Mouse (Mus musculus) liver, adult 10 weeks (tissue): ENCODE measurements around the gene Cirbp. TPM values are rescaled to one million over a fixed set of nuclear protein-coding genes. Genes with fewer than 3 reads are reported as not detected.

Source experiments
- polyA plus RNA-seq: library from polyadenylated mRNA; stranded (reverse); fragments of 350-450 nt; fragmentation: Illumina TruSeq; extraction: RNeasy Lipid Tissue Mini Kit (QIAGEN cat#74804); gene quantifications from one replicate; pipeline ENCODE4 v1.2.3, GENCODE M21; 2014; ENCODE audit warnings: low read depth, low replicate concordance

The Cirbp gene
- polyA plus RNA-seq: 8.9 TPM

GRCm38 (mm10) chr10:80165392-80166128, at the start of gene Cirbp:
Gene Cirbp, plus strand, starts transcription at chr10:80165985.

DNA sequence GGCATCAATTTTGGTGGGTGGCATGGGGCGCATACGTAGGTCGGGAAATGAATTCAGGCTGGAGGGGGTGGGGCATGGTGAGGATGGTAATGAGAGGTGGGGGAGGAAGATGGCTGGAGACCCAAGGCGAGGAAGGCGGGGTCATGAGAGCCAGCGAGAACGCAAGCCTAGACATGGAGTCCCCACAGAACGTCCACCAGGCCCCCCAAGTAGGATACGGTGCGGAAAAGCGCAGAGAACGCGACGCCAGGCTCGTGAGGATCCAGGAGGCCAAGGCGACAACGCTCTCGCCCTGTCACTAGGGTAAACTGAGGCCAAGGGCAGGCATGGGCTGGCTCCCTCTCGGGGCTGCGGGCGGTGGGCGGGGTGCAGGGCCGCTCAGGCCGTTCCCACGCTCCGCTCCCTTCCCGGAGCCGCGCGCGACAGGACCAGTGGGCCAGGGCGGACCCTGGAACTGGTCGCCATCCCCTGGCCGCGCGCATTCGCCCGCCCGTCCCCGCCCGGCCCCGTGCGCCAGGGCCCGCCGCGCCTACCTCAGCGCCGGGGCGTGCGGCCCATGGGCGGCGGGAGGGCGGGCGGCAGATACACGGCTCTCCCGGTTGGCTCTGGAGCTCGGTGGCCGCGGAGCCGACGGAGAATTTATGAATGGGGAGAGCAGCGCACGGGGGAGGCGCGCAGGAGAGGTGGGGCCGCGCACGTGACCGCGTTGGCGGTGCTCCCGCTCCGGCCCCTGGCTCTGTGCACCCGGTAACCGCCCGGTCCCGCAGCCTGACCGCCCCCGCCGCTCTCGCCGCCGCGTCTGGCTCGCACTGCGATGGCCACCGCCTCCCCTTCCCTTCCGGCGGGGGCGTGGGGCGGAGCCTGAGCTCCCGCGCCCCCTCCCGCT, 27.0 kb upstream of the Cirbp start, which contains the start of gene Atp5d:
TSS of gene Atp5d (plus strand) at position 80 of the 886 bp plus-strand sequence.

GRCm38 (mm10) chr10:80140666-80141035, 25.1 kb upstream of the Cirbp start, which contains the start of gene Cbarp:
Gene Cbarp, minus strand, starts transcription at chr10:80140835.

DNA sequence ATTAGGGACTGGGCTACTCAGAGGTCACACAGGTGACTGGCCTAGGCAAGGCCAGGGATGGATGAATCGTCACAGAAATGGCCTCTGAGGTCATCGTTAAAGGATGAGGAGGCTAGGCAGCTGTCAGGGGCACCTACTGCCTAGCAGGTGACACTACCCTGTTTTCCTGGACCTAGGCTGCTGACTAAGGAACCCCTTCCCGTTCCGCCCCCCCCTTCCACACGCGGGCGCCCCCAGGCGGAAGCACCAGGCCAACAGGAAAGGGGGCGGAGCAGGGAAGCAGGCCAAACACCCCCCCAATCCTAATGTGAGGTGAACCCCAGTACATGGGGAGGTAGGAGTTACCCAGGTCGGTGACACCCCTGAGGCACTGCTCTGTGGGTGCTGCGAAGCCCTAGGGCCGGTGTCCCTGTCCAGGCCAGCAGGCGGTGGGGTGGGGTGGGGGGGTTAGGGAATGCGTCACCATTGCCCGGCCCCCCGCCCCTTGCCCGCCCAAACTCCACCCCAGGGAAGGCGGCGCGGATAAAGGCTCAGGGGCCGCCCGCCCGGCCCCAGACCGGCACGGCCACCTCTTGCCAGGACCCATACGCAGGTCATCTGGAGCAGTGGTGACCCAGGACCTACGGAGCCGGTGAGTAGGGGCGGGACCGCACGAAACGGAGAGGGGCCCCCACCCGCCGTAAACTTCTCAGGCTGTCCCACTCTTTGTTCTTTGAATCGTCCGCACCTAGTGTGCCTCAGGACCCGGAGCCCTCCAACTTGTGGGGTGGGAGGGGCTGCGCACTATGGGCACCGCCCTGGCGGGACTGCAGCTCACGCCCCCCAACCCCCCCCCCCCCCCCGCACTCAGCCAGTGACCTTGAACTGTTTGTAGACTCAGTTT, 17.8 kb upstream of the Cirbp start, which contains the start of gene Midn:
TSS of gene Midn (plus strand) at position 554 of the 883 bp plus-strand sequence.

GRCm38 (mm10) chr10:80172527-80173292, 6.9 kb downstream of the Cirbp start, which contains the start of gene 1600002K03Rik:
Gene 1600002K03Rik, plus strand, starts transcription at chr10:80172944.

DNA sequence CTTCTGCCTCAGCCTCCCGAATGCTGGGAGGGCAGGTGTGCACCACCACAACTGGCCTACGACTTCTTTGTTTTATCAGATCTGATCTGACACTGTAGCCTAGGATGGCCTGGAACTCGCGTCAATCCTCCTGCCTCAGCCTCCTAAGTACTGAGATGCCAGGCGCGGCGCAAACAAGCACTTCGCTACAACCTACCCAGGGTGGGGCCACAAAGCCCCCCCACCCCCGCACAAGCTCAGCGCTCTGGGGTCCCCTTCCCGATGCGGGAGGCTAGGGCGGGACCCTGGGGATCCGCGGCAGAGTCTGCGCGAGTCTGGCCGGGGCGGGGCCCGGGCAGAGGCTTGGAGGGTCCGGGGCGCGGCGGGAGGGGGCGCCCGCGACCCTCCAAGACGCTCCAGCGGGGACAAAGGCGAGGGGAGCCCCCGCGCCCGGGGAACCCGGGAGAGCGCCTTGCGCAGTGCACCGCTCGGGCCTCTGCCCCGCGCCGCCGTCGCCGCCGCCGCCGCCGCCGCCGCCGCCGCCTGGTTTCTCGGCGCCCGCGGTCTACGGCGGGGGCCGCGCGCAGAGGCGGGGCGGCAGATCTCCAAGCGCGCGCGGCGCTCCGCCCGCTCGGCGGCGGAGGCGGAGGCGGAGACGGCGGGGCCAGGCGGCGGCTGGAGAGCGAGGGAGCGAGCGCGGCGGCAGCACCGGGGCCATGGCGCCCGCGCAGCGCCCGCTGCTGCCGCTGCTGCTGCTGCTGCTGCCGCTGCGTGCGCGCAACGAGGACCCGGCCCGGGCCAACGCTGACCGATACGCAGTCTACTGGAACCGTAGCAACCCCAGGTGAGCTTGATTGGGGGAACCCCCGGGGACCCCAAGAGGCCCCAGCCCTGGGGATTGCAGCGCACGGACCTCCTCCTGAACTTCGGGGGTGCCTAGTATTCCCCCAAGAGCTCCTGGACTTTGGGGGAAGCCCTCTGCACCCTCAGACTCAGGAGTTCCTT, 13.6 kb downstream of the Cirbp start, which contains the start of gene Efna2:
TSS of gene Efna2 (plus strand) at position 415 of the 984 bp plus-strand sequence.

Other genes with a start within 250 kb of the Cirbp start
- gene Kiss1r, start 249.0 kb upstream of the Cirbp start, polyA plus RNA-seq: not detected
- 5.4 TPM for gene R3hdm4, start 244.8 kb upstream of the Cirbp start, polyA plus RNA-seq
- 0.19 TPM for gene Arid3a, start 238.9 kb upstream of the Cirbp start, polyA plus RNA-seq
- 1.8 TPM for gene Wdr18, start 205.8 kb upstream of the Cirbp start, polyA plus RNA-seq
- gene Grin3b, start 195.3 kb upstream of the Cirbp start, polyA plus RNA-seq: not detected
- gene Tmem259, start 181.7 kb upstream of the Cirbp start, polyA plus RNA-seq: 1.4 TPM
- 0.66 TPM for gene Cnn2, start 177.4 kb upstream of the Cirbp start, polyA plus RNA-seq
- 0.08 TPM for gene Abca7, start 169.5 kb upstream of the Cirbp start, polyA plus RNA-seq
- 0.13 TPM for gene Arhgap45, start 149.3 kb upstream of the Cirbp start, polyA plus RNA-seq
- gene Polr2e, start 126.2 kb upstream of the Cirbp start, polyA plus RNA-seq: 0.85 TPM
- 73.4 TPM for gene Gpx4, start 118.8 kb upstream of the Cirbp start, polyA plus RNA-seq
- gene Sbno2, start 60.4 kb upstream of the Cirbp start, polyA plus RNA-seq: 0.64 TPM
- gene Stk11, start 50.2 kb upstream of the Cirbp start, polyA plus RNA-seq: 9.5 TPM
- gene Atp5d, start 27.4 kb upstream of the Cirbp start, polyA plus RNA-seq: 4.3 TPM
- gene Cbarp, start 25.1 kb upstream of the Cirbp start, polyA plus RNA-seq: not detected
- 5.2 TPM for gene Midn, start 17.7 kb upstream of the Cirbp start, polyA plus RNA-seq
- gene 1600002K03Rik, start 7.0 kb downstream of the Cirbp start, polyA plus RNA-seq: 1.1 TPM
- not detected for gene Efna2, start 13.5 kb downstream of the Cirbp start, polyA plus RNA-seq
- gene Mum1, start 60.4 kb downstream of the Cirbp start, polyA plus RNA-seq: 1.5 TPM
- gene Ndufs7, start 83.1 kb downstream of the Cirbp start, polyA plus RNA-seq: 3.2 TPM
- gene Gamt, start 95.0 kb downstream of the Cirbp start, polyA plus RNA-seq: 20.3 TPM
- gene Dazap1, start 95.5 kb downstream of the Cirbp start, polyA plus RNA-seq: 13.7 TPM
- gene Rps15, start 126.5 kb downstream of the Cirbp start, polyA plus RNA-seq: 3.6 TPM
- not detected for gene Apc2, start 130.0 kb downstream of the Cirbp start, polyA plus RNA-seq
- gene 2310011J03Rik, start 154.6 kb downstream of the Cirbp start, polyA plus RNA-seq: 0.69 TPM
- 0.32 TPM for gene Pcsk4, start 163.5 kb downstream of the Cirbp start, polyA plus RNA-seq
- gene Reep6, start 164.0 kb downstream of the Cirbp start, polyA plus RNA-seq: 47.3 TPM
- gene Adamtsl5, start 182.4 kb downstream of the Cirbp start, polyA plus RNA-seq: 0.13 TPM
- not detected for gene Plk5, start 190.5 kb downstream of the Cirbp start, polyA plus RNA-seq
- gene Mex3d, start 221.7 kb downstream of the Cirbp start, polyA plus RNA-seq: 1.4 TPM
- 0.98 TPM for gene Mbd3, start 233.6 kb downstream of the Cirbp start, polyA plus RNA-seq
- gene Uqcr11, start 240.8 kb downstream of the Cirbp start, polyA plus RNA-seq: 3.9 TPM